Mouse (Mus musculus) testis, postnatal 14 days (tissue): ENCODE data around the gene 6430571L13Rik.

Experiments
- DNase-seq: peaks from one replicate; pipeline ENCODE4 v3.0.0; 2021; ENCODE audit warnings: low spot score

The 6430571L13Rik gene

GRCm38 (mm10) chr9:107307099-107307872 is 33.1 kb upstream of the 6430571L13Rik start:
- no peak for DNase-seq

- DNase-seq = peak; percentile 86
Observed at GRCm38 (mm10) chr9:107307886-107308285, 32.5 kb upstream of the 6430571L13Rik start.

- DNase-seq = no peak
Observed at GRCm38 (mm10) chr9:107308346-107309000, 31.9 kb upstream of the 6430571L13Rik start.

- no peak for DNase-seq
Observed at GRCm38 (mm10) chr9:107309171-107309570, 31.2 kb upstream of the 6430571L13Rik start.

GRCm38 (mm10) chr9:107309600-107309999 is 30.8 kb upstream of the 6430571L13Rik start:
- DNase-seq = no peak

GRCm38 (mm10) chr9:107312811-107313584 is 27.4 kb upstream of the 6430571L13Rik start:
- no peak for DNase-seq

GRCm38 (mm10) chr9:107313926-107314325 is 26.5 kb upstream of the 6430571L13Rik start:
- no peak for DNase-seq

- DNase-seq = no peak
Observed at GRCm38 (mm10) chr9:107315791-107316190, 24.6 kb upstream of the 6430571L13Rik start.

- no peak for DNase-seq
Observed at GRCm38 (mm10) chr9:107322461-107323050, 17.8 kb upstream of the 6430571L13Rik start.

GRCm38 (mm10) chr9:107323558-107323957 is 16.8 kb upstream of the 6430571L13Rik start:
- DNase-seq = peak; percentile 82

GRCm38 (mm10) chr9:107324799-107325561 is 15.4 kb upstream of the 6430571L13Rik start:
- DNase-seq = no peak

- DNase-seq = no peak
Observed at GRCm38 (mm10) chr9:107325904-107326303, 14.5 kb upstream of the 6430571L13Rik start.

- DNase-seq = no peak
Observed at GRCm38 (mm10) chr9:107327879-107328620, 12.4 kb upstream of the 6430571L13Rik start.

- DNase-seq = no peak
Observed at GRCm38 (mm10) chr9:107330791-107331190, 9.6 kb upstream of the 6430571L13Rik start.

- DNase-seq = no peak
Observed at GRCm38 (mm10) chr9:107333686-107334085, 6.7 kb upstream of the 6430571L13Rik start.

GRCm38 (mm10) chr9:107334356-107334755 is 6.0 kb upstream of the 6430571L13Rik start:
- DNase-seq = no peak

- no peak for DNase-seq
Observed at GRCm38 (mm10) chr9:107335046-107335445, 5.4 kb upstream of the 6430571L13Rik start.

- DNase-seq = no peak
Observed at GRCm38 (mm10) chr9:107335909-107336308, 4.5 kb upstream of the 6430571L13Rik start.

- DNase-seq = no peak
Observed at GRCm38 (mm10) chr9:107336386-107336785, 4.0 kb upstream of the 6430571L13Rik start.

GRCm38 (mm10) chr9:107338172-107338883 is 2.1 kb upstream of the 6430571L13Rik start, which contains the start of gene Hemk1:
Hemk1 (minus strand) TSS chr9:107338350.
- peak; percentile 85 for DNase-seq
